Mouse (Mus musculus) heart, adult 2 months (tissue): Measurements from ENCODE around the gene Akr1c20.

Source experiments
- CTCF ChIP-seq: fragments of 200-600 bp; IDR thresholded peaks from 2 replicates; pipeline ENCODE4 v1.8.1; 2022; ENCODE audit warnings: antibody characterized with exemption, mild to moderate bottlenecking, moderate library complexity
- EP300 ChIP-seq: fragments of 200-500 bp; IDR thresholded peaks from 2 replicates; pipeline ENCODE4 v1.6.1; 2011; ENCODE audit warnings: low read depth, low read length, control low read depth; ENCODE audit not compliant: insufficient read depth

DNA sequence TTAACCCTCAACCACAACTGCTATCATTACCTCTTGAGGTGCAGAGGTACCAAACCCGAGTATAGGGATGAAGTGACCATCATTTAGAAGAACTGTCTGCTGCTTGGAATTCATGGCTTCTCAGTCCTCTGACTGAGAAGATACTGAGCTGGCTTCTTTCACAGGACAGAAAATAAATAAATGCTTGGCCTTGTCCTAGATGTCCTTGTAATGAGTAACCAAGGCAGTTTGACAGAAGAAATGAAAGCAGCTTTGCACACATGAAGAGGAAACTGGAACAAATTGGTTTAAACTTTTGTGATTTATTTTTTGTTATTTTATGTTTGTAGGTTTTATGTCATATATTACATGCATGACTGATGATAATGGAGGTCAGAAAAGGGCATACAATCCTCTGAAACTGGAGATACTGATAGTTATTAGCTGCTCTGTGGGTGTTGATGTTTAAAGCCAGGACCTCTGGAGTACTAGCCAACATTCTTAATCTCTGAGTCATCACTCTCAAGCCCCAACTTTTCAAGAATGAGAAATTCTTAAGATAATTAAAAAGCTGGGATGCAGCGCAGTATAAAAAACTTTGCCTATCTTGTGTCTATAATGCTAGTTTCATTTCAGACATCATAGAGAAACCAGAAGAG lies at the start of gene Akr1c20:
- TF ChIP-seq CTCF (no peak), EP300 (no peak)
